Mouse (Mus musculus): ENCODE results near the gene Mrpl28. TPM values are rescaled to one million over a fixed set of nuclear protein-coding genes. Genes with fewer than 3 reads are reported as not detected.

Gene Mrpl28
- polyA plus RNA-seq, 1 experiment from 2014 or later = 201 TPM

Other genes with a start within 250 kb of the Mrpl28 start
- gene Mettl26, start 248.4 kb upstream of the Mrpl28 start, polyA plus RNA-seq (2015; fragmentation: Nextera tagmentation; extraction: Ambion mirVana) = 57.1 and 63.8 TPM in 2 replicates
- gene Wfikkn1, start 242.6 kb upstream of the Mrpl28 start, polyA plus RNA-seq (2015; fragmentation: Nextera tagmentation; extraction: Ambion mirVana) = 0.42 and 0.56 TPM in 2 replicates
- 26.3 and 27.7 TPM in 2 replicates for gene Rab40c, start 203.8 kb upstream of the Mrpl28 start, polyA plus RNA-seq (2015; fragmentation: Nextera tagmentation; extraction: Ambion mirVana)
- 57.2 and 62.0 TPM in 2 replicates for gene Pigq, start 178.6 kb upstream of the Mrpl28 start, polyA plus RNA-seq (2015; fragmentation: Nextera tagmentation; extraction: Ambion mirVana)
- gene Nhlrc4, start 178.5 kb upstream of the Mrpl28 start, polyA plus RNA-seq (2015; fragmentation: Nextera tagmentation; extraction: Ambion mirVana) = 0.12 and 0.66 TPM in 2 replicates
- gene A930017K11Rik, start 170.9 kb upstream of the Mrpl28 start, polyA plus RNA-seq (2015; fragmentation: Nextera tagmentation; extraction: Ambion mirVana) = 0.11 and 0.31 TPM in 2 replicates
- 21.6 and 23.3 TPM in 2 replicates for gene Capn15, start 137.7 kb upstream of the Mrpl28 start, polyA plus RNA-seq (2015; fragmentation: Nextera tagmentation; extraction: Ambion mirVana)
- gene Rab11fip3, start 53.9 kb upstream of the Mrpl28 start, polyA plus RNA-seq (2015; fragmentation: Nextera tagmentation; extraction: Ambion mirVana) = 6.0 and 6.9 TPM in 2 replicates
- gene Decr2, start 33.2 kb upstream of the Mrpl28 start, polyA plus RNA-seq (2015; fragmentation: Nextera tagmentation; extraction: Ambion mirVana) = 47.1 and 56.6 TPM in 2 replicates
- gene Nme4, start 27.9 kb upstream of the Mrpl28 start, polyA plus RNA-seq (2015; fragmentation: Nextera tagmentation; extraction: Ambion mirVana) = 67.7 and 74.7 TPM in 2 replicates
- gene Tmem8, start 10.2 kb upstream of the Mrpl28 start, polyA plus RNA-seq (2015; fragmentation: Nextera tagmentation; extraction: Ambion mirVana) = 5.7 and 6.9 TPM in 2 replicates
- 6.4 and 6.6 TPM in 2 replicates for gene Axin1, start 15.2 kb downstream of the Mrpl28 start, polyA plus RNA-seq (2015; fragmentation: Nextera tagmentation; extraction: Ambion mirVana)
- gene Pdia2, start 75.6 kb downstream of the Mrpl28 start, polyA plus RNA-seq (2015; fragmentation: Nextera tagmentation; extraction: Ambion mirVana) = 192 and 218 TPM in 2 replicates
- 40.3 and 42.7 TPM in 2 replicates for gene Rgs11, start 79.5 kb downstream of the Mrpl28 start, polyA plus RNA-seq (2015; fragmentation: Nextera tagmentation; extraction: Ambion mirVana)
- 24.0 and 25.9 TPM in 2 replicates for gene Arhgdig, start 84.3 kb downstream of the Mrpl28 start, polyA plus RNA-seq (2015; fragmentation: Nextera tagmentation; extraction: Ambion mirVana)
- gene Fam234a, start 120.7 kb downstream of the Mrpl28 start, polyA plus RNA-seq (2015; fragmentation: Nextera tagmentation; extraction: Ambion mirVana) = 89.0 and 101 TPM in 2 replicates
- 80.5 and 84.3 TPM in 2 replicates for gene Luc7l, start 129.4 kb downstream of the Mrpl28 start, polyA plus RNA-seq (2015; fragmentation: Nextera tagmentation; extraction: Ambion mirVana)

Data from stomach, embryonic 16.5 days (tissue).